Mouse (Mus musculus): ENCODE measurements at regions not wholly inside any gene's neighbourhood (a gene's known extent, or its start where the extent isn't known, plus 50 kb on each side); places are given as distances from the start of the nearest gene placed in this dataset.

GRCm38 (mm10) chr9:41580067-41580466 lies 418.6 kb upstream of the Ubash3b start:
- DNase-seq, result no peak
- intact Hi-C loops (cut with DNase I), result loop anchor here (5.0 to 10.0 kb wide), 2 partner anchors 355 to 372 kb away; no protein-coding TSS in a partner anchor

GRCm38 (mm10) chr9:41579107-41580014 lies 417.9 kb upstream of the Ubash3b start:
- intact Hi-C loops (cut with DNase I), result loop anchor here (5.0 to 10.0 kb wide), 3 partner anchors 107 to 373 kb away; no protein-coding TSS in a partner anchor
- no peak for DNase-seq

- DNase-seq, result no peak
- intact Hi-C loops (cut with DNase I), result loop anchor here (5.0 kb wide), 1 partner anchor 106 kb away; no protein-coding TSS in a partner anchor
Observed at GRCm38 (mm10) chr9:41578221-41579106, 417.0 kb upstream of the Ubash3b start.

- intact Hi-C loops (cut with DNase I), result loop anchor here (5.0 kb wide), 1 partner anchor 105 kb away; no protein-coding TSS in a partner anchor
- no peak for DNase-seq
Observed at GRCm38 (mm10) chr9:41577760-41578159, 416.3 kb upstream of the Ubash3b start.

- DNase-seq, result no peak
- intact Hi-C loops (cut with DNase I), result loop anchor here (5.0 kb wide), 1 partner anchor 104 kb away; no protein-coding TSS in a partner anchor
Observed at GRCm38 (mm10) chr9:41575826-41576225, 414.3 kb upstream of the Ubash3b start.

GRCm38 (mm10) chr9:41570262-41570661 lies 408.8 kb upstream of the Ubash3b start:
- intact Hi-C loops (cut with DNase I), result loop anchor here (5.0 kb wide), 1 partner anchor 33 kb away; no protein-coding TSS in a partner anchor
- no peak for DNase-seq

GRCm38 (mm10) chr9:41566496-41566895 lies 405.0 kb upstream of the Ubash3b start:
- no peak for DNase-seq
- intact Hi-C loops (cut with DNase I), result no loop called here

- intact Hi-C loops (cut with DNase I), result no loop called here
Observed at GRCm38 (mm10) chr9:41565784-41566183, 404.3 kb upstream of the Ubash3b start.

GRCm38 (mm10) chr9:41563376-41563775 lies 401.9 kb upstream of the Ubash3b start:
- no peak for DNase-seq
- intact Hi-C loops (cut with DNase I), result no loop called here

More at GRCm38 (mm10) chr9:41565784-41566183, 404.3 kb upstream of the Ubash3b start:
- DNase-seq, result no peak

GRCm38 (mm10) chr9:41558456-41558855 lies 397.0 kb upstream of the Ubash3b start:
- intact Hi-C loops (cut with DNase I), result no loop called here
- no peak for DNase-seq

- no peak for DNase-seq
- intact Hi-C loops (cut with DNase I), result no loop called here
Observed at GRCm38 (mm10) chr9:41556888-41557287, 395.4 kb upstream of the Ubash3b start.

GRCm38 (mm10) chr9:41545776-41546175 lies 384.3 kb upstream of the Ubash3b start:
- intact Hi-C loops (cut with DNase I), result no loop called here
- DNase-seq, result no peak

- DNase-seq, result no peak
- intact Hi-C loops (cut with DNase I), result no loop called here
Observed at GRCm38 (mm10) chr9:41542511-41542910, 381.0 kb upstream of the Ubash3b start.

GRCm38 (mm10) chr9:41541327-41541726 lies 379.8 kb upstream of the Ubash3b start:
- DNase-seq, result no peak
- intact Hi-C loops (cut with DNase I), result no loop called here

GRCm38 (mm10) chr9:41532786-41533185 lies 371.3 kb upstream of the Ubash3b start:
- DNase-seq, result no peak
- intact Hi-C loops (cut with DNase I), result no loop called here

GRCm38 (mm10) chr9:41532290-41532689 lies 370.8 kb upstream of the Ubash3b start:
- DNase-seq, result no peak

GRCm38 (mm10) chr9:41531596-41531995 lies 370.1 kb upstream of the Ubash3b start:
- intact Hi-C loops (cut with DNase I), result no loop called here
- no peak for DNase-seq

More at GRCm38 (mm10) chr9:41532290-41532689, 370.8 kb upstream of the Ubash3b start:
- intact Hi-C loops (cut with DNase I), result no loop called here

GRCm38 (mm10) chr9:41526126-41526525 lies 364.6 kb upstream of the Ubash3b start:
- DNase-seq, result no peak
- intact Hi-C loops (cut with DNase I), result no loop called here

- intact Hi-C loops (cut with DNase I), result no loop called here
- DNase-seq, result no peak
Observed at GRCm38 (mm10) chr9:41525534-41525933, 364.0 kb upstream of the Ubash3b start.

- intact Hi-C loops (cut with DNase I), result no loop called here
- DNase-seq, result no peak
Observed at GRCm38 (mm10) chr9:41524591-41524990, 363.1 kb upstream of the Ubash3b start.

GRCm38 (mm10) chr9:41523969-41524368 lies 362.5 kb upstream of the Ubash3b start:
- intact Hi-C loops (cut with DNase I), result no loop called here
- no peak for DNase-seq
